Mouse (Mus musculus): ENCODE measurements around the gene Vmn2r87. TPM values are rescaled to one million over a fixed set of nuclear protein-coding genes. Genes with fewer than 3 reads are reported as not detected.
"Not testable (repeated sequence)": the region's sequence is repeated elsewhere in the genome, so short reads cannot be mapped to it uniquely, and the experiment has no call there.

Vmn2r87 gene
- total and polyA plus RNA-seq, 3 experiments: not detected

DNA sequence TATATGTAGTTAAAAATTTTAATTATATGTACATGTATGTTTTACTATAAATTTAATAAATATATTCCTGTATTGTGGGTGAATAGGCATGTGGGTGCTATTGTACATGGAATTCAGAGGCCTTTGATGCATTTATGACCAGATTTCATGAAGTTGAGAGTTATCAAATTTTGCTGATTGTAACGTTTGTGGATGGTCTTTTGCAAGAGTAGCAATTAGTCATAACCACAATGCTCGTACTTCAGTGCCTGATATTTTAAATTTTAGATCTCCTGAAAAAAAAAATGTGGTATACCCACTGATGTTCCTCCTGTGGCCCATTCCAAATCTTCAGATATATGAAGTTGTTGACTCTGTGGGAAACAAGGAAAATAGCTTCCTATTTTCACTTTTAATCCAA is 74.8 kb downstream of the Vmn2r87 start:
- not testable (repeated sequence) for H3K36me3 ChIP-seq (ENCODE audit: control insufficient read depth in 1 of 2, insufficient read depth in 2 of 2, low read length in 2 of 2); H3K4me3 ChIP-seq (ENCODE audit: control insufficient read depth in 1 of 2, insufficient read depth in 1 of 2, low read depth in 2 of 2, low read length in 2 of 2); H3K27ac ChIP-seq (ENCODE audit: control insufficient read depth, low read depth, low read length); H3K27me3 ChIP-seq (ENCODE audit: control insufficient read depth in 1 of 2, insufficient read depth in 2 of 2, low read length in 2 of 2); H3K9ac ChIP-seq (ENCODE audit: control insufficient read depth, low read depth, low read length, poor library complexity, severe bottlenecking); H3K9me3 ChIP-seq (replicated peaks; ENCODE audit: insufficient read depth, low read length); DNase-seq (ENCODE audit: low read depth, low spot score); H3K4me1 ChIP-seq (ENCODE audit: control insufficient read depth in 1 of 2, insufficient read depth in 2 of 2, low read length in 2 of 2); H3K79me2 ChIP-seq (ENCODE audit: control insufficient read depth, insufficient read depth, low read length, poor library complexity)

Other genes with a start within 250 kb of the Vmn2r87 start
- gene Neurod4, start 217.2 kb downstream of the Vmn2r87 start, total RNA-seq (2012; rRNA removed): not detected in 2 replicates
- not detected for gene Neurod4, start 217.2 kb downstream of the Vmn2r87 start, polyA plus RNA-seq (2012; ENCODE audit: insufficient read depth in 1 of 2, insufficient read length in 2 of 2, low read depth in 1 of 2, low replicate concordance in 2 of 2, missing spikeins in 1 of 2)
- 2.7 and 7.8 TPM in 2 replicates for gene Tespa1, start 174.5 kb downstream of the Vmn2r87 start, total RNA-seq (2012; rRNA removed)
- gene Tespa1, start 174.5 kb downstream of the Vmn2r87 start, polyA plus RNA-seq (2012; ENCODE audit: insufficient read depth in 1 of 2, insufficient read length in 2 of 2, low read depth in 1 of 2, low replicate concordance in 2 of 2, missing spikeins in 1 of 2): 1 to 10 TPM in 1 of 2 experiments, not detected in 1; 3.5 TPM
- 0.03 TPM in 1 of 2 replicates, not detected in the other for gene Vmn2r84, start 103.1 kb downstream of the Vmn2r87 start, total RNA-seq (2012; rRNA removed)
- under 1 TPM in 1 of 2 experiments, not detected in 1; 0.01 TPM for gene Vmn2r84, start 103.1 kb downstream of the Vmn2r87 start, polyA plus RNA-seq (2012; ENCODE audit: insufficient read depth in 1 of 2, insufficient read length in 2 of 2, low read depth in 1 of 2, low replicate concordance in 2 of 2, missing spikeins in 1 of 2)
- not detected in 2 replicates for gene Vmn2r85, start 67.7 kb downstream of the Vmn2r87 start, total RNA-seq (2012; rRNA removed)
- not detected for gene Vmn2r85, start 67.7 kb downstream of the Vmn2r87 start, polyA plus RNA-seq (2012; ENCODE audit: insufficient read depth in 1 of 2, insufficient read length in 2 of 2, low read depth in 1 of 2, low replicate concordance in 2 of 2, missing spikeins in 1 of 2)
- not detected in 2 replicates for gene Vmn2r86, start 41.3 kb downstream of the Vmn2r87 start, total RNA-seq (2012; rRNA removed)
- gene Vmn2r86, start 41.3 kb downstream of the Vmn2r87 start, polyA plus RNA-seq (2012; ENCODE audit: insufficient read depth in 1 of 2, insufficient read length in 2 of 2, low read depth in 1 of 2, low replicate concordance in 2 of 2, missing spikeins in 1 of 2): not detected